Mouse (Mus musculus): ENCODE results near the gene Gprc5d. TPM values are rescaled to one million over a fixed set of nuclear protein-coding genes. Genes with fewer than 3 reads are reported as not detected.

Gene Gprc5d
- polyA plus RNA-seq, 1 experiment from 2014 or later = not detected

DNA sequence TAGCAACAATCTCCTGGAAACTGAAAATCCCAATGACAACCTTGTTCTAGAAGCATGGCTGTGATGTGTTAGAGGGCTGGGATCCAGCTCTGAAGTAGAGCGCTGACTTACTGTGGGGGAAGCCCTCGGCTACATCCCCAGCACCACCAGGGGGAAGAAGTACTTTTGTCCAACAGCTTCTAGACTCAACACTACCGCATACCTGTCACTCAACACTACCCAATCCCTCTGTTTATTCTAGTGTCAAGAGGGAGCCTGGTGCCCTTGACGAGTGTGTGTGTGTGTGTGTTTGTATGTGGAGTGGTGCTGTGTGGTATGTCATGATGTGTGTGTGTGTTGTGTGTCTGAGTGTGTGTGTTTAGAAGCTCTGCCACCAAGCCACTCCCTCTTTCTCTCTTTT, 39.4 kb upstream of the Gprc5d start:
- DNase-seq (ENCODE audit: low spot score) (no peak), ATAC-seq (no peak)
- no peak overlapping the region for H3K27ac ChIP-seq (ENCODE audit: low read depth, low read length)
- no peak overlapping the region for H3K9ac ChIP-seq (ENCODE audit: low read length)
- H3K4me2 ChIP-seq (ENCODE audit: low read length) = no peak overlapping the region
- H3K27me3 ChIP-seq (replicated peaks; ENCODE audit: control insufficient read depth, insufficient read depth, low read length) = no peaks in the 10 kb centered on the region
- H3K4me3 ChIP-seq (ENCODE audit: low read depth, low read length) = no peak overlapping the region
- H3K4me1 ChIP-seq (ENCODE audit: control insufficient read depth, insufficient read depth, low read length) = no peaks in the 10 kb centered on the region
- WGBS = 78% methylated on average over 4 of the region's 4 CpGs
- no peaks in the 10 kb centered on the region for H3K9me3 ChIP-seq (replicated peaks; ENCODE audit: control insufficient read depth, low read length)
- no peaks in the 10 kb centered on the region for H3K36me3 ChIP-seq (ENCODE audit: control insufficient read depth, insufficient read depth, low read length)

DNA sequence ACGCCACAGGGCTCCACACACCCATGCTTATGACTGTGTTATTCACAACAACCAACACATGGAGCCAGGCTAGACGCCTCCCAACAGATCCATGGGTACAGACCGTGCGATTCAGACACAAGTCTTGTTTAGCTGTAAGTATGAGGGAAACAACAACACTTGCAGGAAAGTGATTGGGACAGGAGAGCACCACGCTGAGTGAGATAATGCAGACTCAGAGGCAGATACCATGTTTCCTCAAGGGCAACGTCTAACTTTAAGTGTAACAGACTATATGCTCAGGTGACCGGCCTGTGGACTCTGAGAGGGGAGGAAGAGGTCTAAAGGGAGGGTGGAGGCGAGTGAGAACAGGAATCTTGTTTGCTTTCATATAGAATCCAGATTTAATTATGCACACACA, 38.5 kb upstream of the Gprc5d start:
- Histone ChIP-seq H3K36me3 (ENCODE audit: control insufficient read depth, insufficient read depth, low read length) (no peaks in the 10 kb centered on the region), H3K9ac (ENCODE audit: low read length) (no peak overlapping the region), H3K9me3 (replicated peaks; ENCODE audit: control insufficient read depth, low read length) (no peaks in the 10 kb centered on the region), H3K27ac (ENCODE audit: low read depth, low read length) (no peak overlapping the region), H3K4me1 (ENCODE audit: control insufficient read depth, insufficient read depth, low read length) (no peaks in the 10 kb centered on the region), H3K27me3 (replicated peaks; ENCODE audit: control insufficient read depth, insufficient read depth, low read length) (no peaks in the 10 kb centered on the region), H3K4me3 (ENCODE audit: low read depth, low read length) (no peak overlapping the region), H3K4me2 (ENCODE audit: low read length) (no peak overlapping the region)
- ATAC-seq (no peak), DNase-seq (ENCODE audit: low spot score) (no peak)
- 79% methylated on average over 8 of the region's 8 CpGs for WGBS

DNA sequence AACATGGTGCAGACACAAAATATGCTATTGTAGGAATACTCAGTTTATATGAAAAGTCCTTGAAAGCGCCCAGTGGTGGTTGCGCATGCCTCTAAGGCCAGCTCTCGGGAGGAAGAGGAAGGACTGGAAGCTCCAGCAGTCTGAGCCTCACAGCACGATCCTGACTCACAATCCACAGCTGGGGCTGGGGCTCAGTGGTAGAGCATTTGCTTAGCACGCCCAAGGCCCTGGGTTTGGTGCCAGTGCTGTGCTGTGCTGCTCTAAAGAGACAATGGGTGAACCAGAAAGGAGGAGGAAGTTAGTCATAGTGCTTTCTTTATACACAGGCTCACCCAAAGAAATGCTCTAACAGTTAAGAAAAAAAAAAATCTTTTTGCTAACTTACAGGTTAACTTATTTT, 35.6 kb upstream of the Gprc5d start:
- ATAC-seq (no peak), DNase-seq (ENCODE audit: low spot score) (no peak)
- H3K4me3 ChIP-seq (ENCODE audit: low read depth, low read length) = no peak overlapping the region
- H3K9me3 ChIP-seq (replicated peaks; ENCODE audit: control insufficient read depth, low read length) = no peaks in the 10 kb centered on the region
- no peaks in the 10 kb centered on the region for H3K4me1 ChIP-seq (ENCODE audit: control insufficient read depth, insufficient read depth, low read length)
- no peaks in the 10 kb centered on the region for H3K27me3 ChIP-seq (replicated peaks; ENCODE audit: control insufficient read depth, insufficient read depth, low read length)
- H3K36me3 ChIP-seq (ENCODE audit: control insufficient read depth, insufficient read depth, low read length) = no peaks in the 10 kb centered on the region
- no peak overlapping the region for H3K27ac ChIP-seq (ENCODE audit: low read depth, low read length)
- no peak overlapping the region for H3K9ac ChIP-seq (ENCODE audit: low read length)
- WGBS = 84% methylated on average over 5 of the region's 5 CpGs
- no peak overlapping the region for H3K4me2 ChIP-seq (ENCODE audit: low read length)

DNA sequence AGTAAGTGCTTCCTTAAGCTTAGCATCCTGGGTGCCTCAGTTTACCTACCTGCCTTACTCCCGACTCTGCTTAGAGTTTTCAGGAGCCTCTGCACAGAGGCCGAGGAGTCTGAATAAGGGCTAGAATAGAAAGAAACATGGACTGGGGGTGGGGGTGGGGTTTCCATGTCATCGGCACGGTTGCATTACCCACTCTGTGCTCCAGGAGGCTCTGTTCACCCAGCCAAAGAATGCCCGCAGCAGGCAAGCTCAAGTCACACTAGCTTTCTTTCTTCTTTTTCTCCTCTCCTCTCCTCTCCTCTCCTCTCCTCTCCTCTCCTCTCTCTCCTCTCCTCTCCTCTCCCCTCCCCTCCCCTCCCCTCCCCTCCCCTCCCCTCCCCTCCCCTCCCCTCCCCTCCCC, 32.2 kb upstream of the Gprc5d start:
- DNase-seq (ENCODE audit: low spot score) (peak; percentile 42), ATAC-seq (no peak)
- Histone ChIP-seq H3K4me1 (ENCODE audit: control insufficient read depth, insufficient read depth, low read length) (no peaks in the 10 kb centered on the region), H3K4me3 (ENCODE audit: low read depth, low read length) (no peak overlapping the region), H3K27me3 (replicated peaks; ENCODE audit: control insufficient read depth, insufficient read depth, low read length) (no peaks in the 10 kb centered on the region), H3K9ac (ENCODE audit: low read length) (no peak overlapping the region), H3K9me3 (replicated peaks; ENCODE audit: control insufficient read depth, low read length) (no peaks in the 10 kb centered on the region), H3K4me2 (ENCODE audit: low read length) (no peak overlapping the region), H3K36me3 (ENCODE audit: control insufficient read depth, insufficient read depth, low read length) (no peaks in the 10 kb centered on the region), H3K27ac (ENCODE audit: low read depth, low read length) (no peak overlapping the region)
- WGBS = 44% methylated on average over 5 of the region's 5 CpGs

DNA sequence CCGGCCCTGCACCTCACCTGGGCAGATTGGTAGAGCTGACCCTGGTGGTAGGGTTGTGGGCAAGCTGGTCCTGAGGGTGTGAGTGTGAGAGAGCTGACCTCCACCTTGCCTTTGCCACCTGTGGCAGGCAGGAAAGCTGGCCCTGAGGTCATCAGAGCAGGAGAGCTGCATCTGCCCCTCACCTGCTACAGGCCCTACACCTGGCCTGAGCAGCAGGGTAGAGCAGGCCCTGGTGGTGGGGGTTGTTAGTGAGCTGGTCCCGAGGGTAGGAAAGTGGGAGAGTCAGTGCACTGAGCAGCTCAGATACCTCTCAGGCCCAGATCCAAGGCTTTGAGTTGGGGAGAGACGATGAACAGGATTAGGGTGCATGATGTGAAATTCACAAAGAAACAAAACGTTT, 31.6 kb upstream of the Gprc5d start:
- Histone ChIP-seq H3K9ac (ENCODE audit: low read length) (no peak overlapping the region), H3K4me3 (ENCODE audit: low read depth, low read length) (no peak overlapping the region), H3K4me1 (ENCODE audit: control insufficient read depth, insufficient read depth, low read length) (no peaks in the 10 kb centered on the region), H3K9me3 (replicated peaks; ENCODE audit: control insufficient read depth, low read length) (no peaks in the 10 kb centered on the region), H3K27me3 (replicated peaks; ENCODE audit: control insufficient read depth, insufficient read depth, low read length) (no peaks in the 10 kb centered on the region), H3K4me2 (ENCODE audit: low read length) (no peak overlapping the region), H3K27ac (ENCODE audit: low read depth, low read length) (no peak overlapping the region), H3K36me3 (ENCODE audit: control insufficient read depth, insufficient read depth, low read length) (no peaks in the 10 kb centered on the region)
- DNase-seq (ENCODE audit: low spot score) = no peak
- WGBS = 78% methylated on average over 4 of the region's 4 CpGs
- no peak for ATAC-seq

DNA sequence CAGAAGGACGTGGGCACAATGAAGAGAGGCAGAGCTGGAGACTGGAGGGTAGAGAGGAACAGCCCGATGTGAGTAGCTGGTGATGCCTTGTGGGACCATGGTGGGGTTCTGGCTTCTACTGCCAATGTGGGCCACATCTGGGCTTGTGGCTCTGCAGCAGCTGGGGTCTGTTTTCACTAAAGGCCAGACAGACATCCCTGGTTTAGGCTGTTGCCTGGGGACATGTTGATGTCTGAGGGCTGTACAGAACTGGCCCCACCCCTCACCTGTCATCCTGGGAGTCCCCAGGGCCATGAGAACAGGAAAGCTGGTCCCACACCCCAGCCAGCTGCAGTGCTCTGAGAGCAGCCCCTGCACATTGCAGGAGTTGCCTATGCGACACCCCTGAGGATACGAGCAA, 31.1 kb upstream of the Gprc5d start:
- ATAC-seq (no peak), DNase-seq (ENCODE audit: low spot score) (no peak)
- WGBS = 74% methylated on average over 4 of the region's 4 CpGs
- Histone ChIP-seq H3K27ac (ENCODE audit: low read depth, low read length) (no peak overlapping the region), H3K27me3 (replicated peaks; ENCODE audit: control insufficient read depth, insufficient read depth, low read length) (no peaks in the 10 kb centered on the region), H3K9ac (ENCODE audit: low read length) (no peak overlapping the region), H3K9me3 (replicated peaks; ENCODE audit: control insufficient read depth, low read length) (no peaks in the 10 kb centered on the region), H3K4me1 (ENCODE audit: control insufficient read depth, insufficient read depth, low read length) (no peaks in the 10 kb centered on the region), H3K4me2 (ENCODE audit: low read length) (no peak overlapping the region), H3K4me3 (ENCODE audit: low read depth, low read length) (no peak overlapping the region), H3K36me3 (ENCODE audit: control insufficient read depth, insufficient read depth, low read length) (no peaks in the 10 kb centered on the region)

DNA sequence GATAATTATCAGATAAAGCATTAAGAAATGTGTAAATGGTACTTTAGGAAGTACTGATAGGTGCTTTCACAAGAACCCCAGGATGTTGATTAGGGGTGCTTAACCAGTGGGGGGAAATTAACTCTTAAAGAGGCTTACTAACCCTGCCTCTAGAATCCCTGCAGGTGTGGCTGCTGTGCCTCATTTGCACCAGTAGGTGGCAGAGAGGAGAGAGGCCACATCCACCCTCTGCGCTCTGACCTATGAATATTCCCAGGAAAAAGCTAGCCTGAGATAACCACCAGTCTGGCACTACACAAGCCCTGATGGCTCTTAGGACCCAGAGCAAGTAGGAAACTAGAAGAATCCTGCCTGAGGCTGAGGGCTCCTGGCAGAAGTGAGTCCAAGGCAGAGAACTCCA, 30.4 kb upstream of the Gprc5d start:
- no peak overlapping the region for H3K9ac ChIP-seq (ENCODE audit: low read length)
- H3K4me2 ChIP-seq (ENCODE audit: low read length) = no peak overlapping the region
- no peaks in the 10 kb centered on the region for H3K36me3 ChIP-seq (ENCODE audit: control insufficient read depth, insufficient read depth, low read length)
- ATAC-seq (no peak), DNase-seq (ENCODE audit: low spot score) (no peak)
- H3K4me3 ChIP-seq (ENCODE audit: low read depth, low read length) = no peak overlapping the region
- no peaks in the 10 kb centered on the region for H3K4me1 ChIP-seq (ENCODE audit: control insufficient read depth, insufficient read depth, low read length)
- 38% methylated on average over 1 of the region's 1 CpGs for WGBS
- no peak overlapping the region for H3K27ac ChIP-seq (ENCODE audit: low read depth, low read length)
- no peaks in the 10 kb centered on the region for H3K27me3 ChIP-seq (replicated peaks; ENCODE audit: control insufficient read depth, insufficient read depth, low read length)
- H3K9me3 ChIP-seq (replicated peaks; ENCODE audit: control insufficient read depth, low read length) = no peaks in the 10 kb centered on the region

DNA sequence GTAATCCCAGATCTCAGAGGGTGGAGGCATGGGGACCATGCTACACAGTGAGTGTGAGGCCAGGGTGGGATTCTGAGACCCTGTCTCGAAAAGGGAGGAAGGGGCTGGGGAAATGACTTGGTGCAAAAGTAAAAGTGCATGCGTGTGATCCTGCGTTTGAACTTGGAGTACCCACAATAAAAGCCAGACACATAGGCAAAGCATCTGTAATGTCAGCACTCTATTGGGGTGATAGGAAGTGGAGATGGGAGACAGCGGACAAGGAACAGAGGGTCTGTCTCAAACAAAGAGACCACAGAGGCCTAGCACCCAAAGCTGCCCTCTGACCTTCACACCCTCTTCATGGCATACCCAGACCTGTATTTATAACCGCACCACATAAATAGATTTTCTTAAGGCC, 27.9 kb upstream of the Gprc5d start:
- H3K4me2 ChIP-seq (ENCODE audit: low read length) = no peak overlapping the region
- ATAC-seq (no peak), DNase-seq (ENCODE audit: low spot score) (no peak)
- no peaks in the 10 kb centered on the region for H3K36me3 ChIP-seq (ENCODE audit: control insufficient read depth, insufficient read depth, low read length)
- H3K4me1 ChIP-seq (ENCODE audit: control insufficient read depth, insufficient read depth, low read length) = no peaks in the 10 kb centered on the region
- H3K27ac ChIP-seq (ENCODE audit: low read depth, low read length) = no peak overlapping the region
- H3K4me3 ChIP-seq (ENCODE audit: low read depth, low read length) = no peak overlapping the region
- 88% methylated on average over 5 of the region's 5 CpGs for WGBS
- H3K27me3 ChIP-seq (replicated peaks; ENCODE audit: control insufficient read depth, insufficient read depth, low read length) = no peaks in the 10 kb centered on the region
- no peak overlapping the region for H3K9ac ChIP-seq (ENCODE audit: low read length)
- no peaks in the 10 kb centered on the region for H3K9me3 ChIP-seq (replicated peaks; ENCODE audit: control insufficient read depth, low read length)

DNA sequence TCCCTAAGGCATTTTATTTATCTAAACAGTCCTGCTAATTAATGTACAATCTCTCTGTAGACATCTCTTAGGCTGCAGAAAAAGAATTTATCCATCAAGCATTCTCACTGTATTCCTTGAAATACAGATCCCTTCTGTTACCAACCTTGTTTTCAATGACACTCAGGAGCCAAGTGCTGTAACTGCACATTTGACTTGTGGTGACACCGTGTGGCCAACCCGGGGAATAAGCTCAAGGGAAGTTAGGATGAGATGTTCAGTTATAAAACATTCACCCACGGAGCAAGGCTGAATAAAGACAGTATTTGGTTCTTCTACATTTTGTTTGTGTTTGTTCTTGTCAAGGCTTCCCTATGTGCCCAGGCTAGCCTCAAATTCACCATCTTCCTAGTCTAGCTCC, 26.4 kb upstream of the Gprc5d start:
- no peak overlapping the region for H3K4me3 ChIP-seq (ENCODE audit: low read depth, low read length)
- WGBS = 5% methylated on average over 3 of the region's 3 CpGs
- H3K9ac ChIP-seq (ENCODE audit: low read length) = no peak overlapping the region
- DNase-seq (ENCODE audit: low spot score) = peak; percentile 81
- no peak overlapping the region for H3K27ac ChIP-seq (ENCODE audit: low read depth, low read length)
- H3K9me3 ChIP-seq (replicated peaks; ENCODE audit: control insufficient read depth, low read length) = no peaks in the 10 kb centered on the region
- H3K27me3 ChIP-seq (replicated peaks; ENCODE audit: control insufficient read depth, insufficient read depth, low read length) = no peaks in the 10 kb centered on the region
- no peak overlapping the region for H3K4me2 ChIP-seq (ENCODE audit: low read length)
- no peaks in the 10 kb centered on the region for H3K36me3 ChIP-seq (ENCODE audit: control insufficient read depth, insufficient read depth, low read length)
- peak; percentile 49; the same call in 1 of the 2 replicates for ATAC-seq
- H3K4me1 ChIP-seq (ENCODE audit: control insufficient read depth, insufficient read depth, low read length) = no peaks in the 10 kb centered on the region

DNA sequence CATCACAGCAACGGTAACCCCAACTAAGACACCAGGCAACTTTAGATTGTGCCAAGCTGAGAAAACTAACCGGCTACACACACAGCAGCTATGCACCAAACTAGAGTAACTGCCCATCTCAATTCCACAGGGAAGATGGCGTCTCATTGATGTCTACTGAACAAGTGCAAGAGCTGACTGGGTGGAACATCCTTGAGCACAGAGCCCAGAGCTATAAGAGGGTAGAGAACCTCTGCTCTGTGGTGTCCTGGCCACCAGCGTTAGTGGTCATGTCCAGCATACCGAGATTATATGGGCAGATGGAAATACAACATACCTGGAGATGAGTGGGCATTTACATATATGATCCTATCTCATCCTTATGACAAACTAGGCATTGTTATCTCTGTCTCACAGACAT, 25.1 kb upstream of the Gprc5d start:
- ATAC-seq = no peak
- 95% methylated on average over 5 of the region's 5 CpGs for WGBS
- Histone ChIP-seq H3K4me2 (ENCODE audit: low read length) (no peak overlapping the region), H3K9ac (ENCODE audit: low read length) (no peak overlapping the region), H3K27me3 (replicated peaks; ENCODE audit: control insufficient read depth, insufficient read depth, low read length) (no peaks in the 10 kb centered on the region), H3K4me3 (ENCODE audit: low read depth, low read length) (no peak overlapping the region), H3K36me3 (ENCODE audit: control insufficient read depth, insufficient read depth, low read length) (no peaks in the 10 kb centered on the region), H3K27ac (ENCODE audit: low read depth, low read length) (no peak overlapping the region), H3K9me3 (replicated peaks; ENCODE audit: control insufficient read depth, low read length) (no peaks in the 10 kb centered on the region), H3K4me1 (ENCODE audit: control insufficient read depth, insufficient read depth, low read length) (no peaks in the 10 kb centered on the region)
- DNase-seq (ENCODE audit: low spot score) = no peak
